Mouse (Mus musculus) testis, adult 2 months (tissue): Measurements from ENCODE around the gene U2af2.

Experiments
- CTCF ChIP-seq: fragments of 200-500 bp; IDR thresholded peaks from 2 replicates; pipeline ENCODE4 v1.5.1; 2012; ENCODE audit warnings: low read depth, mild to moderate bottlenecking, inconsistent platforms, low read length, moderate library complexity; ENCODE audit not compliant: control insufficient read depth, insufficient read depth, insufficient replicate concordance
- POLR2A ChIP-seq: fragments of 200-500 bp; IDR thresholded peaks from 2 replicates; pipeline ENCODE4 v1.6.1; 2012; ENCODE audit warnings: low read depth, mild to moderate bottlenecking, inconsistent platforms, low read length, moderate library complexity; ENCODE audit not compliant: control insufficient read depth

DNA sequence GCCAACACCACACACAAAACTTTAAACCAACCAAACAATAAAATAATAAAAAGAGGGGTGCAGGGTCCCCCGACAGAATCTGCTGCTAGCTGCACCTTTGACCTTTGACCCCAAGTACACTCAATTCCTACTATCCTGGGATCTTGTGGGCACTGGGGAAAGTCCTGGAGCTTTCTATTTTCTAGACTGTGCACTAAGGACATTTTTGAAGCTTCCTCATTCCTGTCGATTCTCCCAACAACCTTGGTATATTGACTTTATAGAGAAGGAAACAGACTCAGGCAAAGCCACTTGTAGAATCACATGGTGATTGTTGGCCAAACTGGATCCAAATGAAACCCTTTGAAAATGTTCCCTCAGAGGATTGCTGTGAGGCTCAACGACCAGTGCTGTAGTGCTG lies 45.9 kb upstream of the U2af2 start:
- TF ChIP-seq CTCF (no peak), POLR2A (no peak)
